Mouse (Mus musculus): ENCODE measurements around the gene Sgsm1. TPM values are rescaled to one million over a fixed set of nuclear protein-coding genes. Genes with fewer than 3 reads are reported as not detected.
A peak's percentile ranks its signal among the peaks of the same experiment; 100 is the strongest.

Sgsm1 gene
- polyA plus RNA-seq, 1 experiment from 2014 or later, result 14.8 TPM

- H3K9ac ChIP-seq, result no peak overlapping the region
- no peaks in the 10 kb centered on the region for H3K9me3 ChIP-seq (ENCODE audit: control insufficient read depth, low read length)
- DNase-seq (ENCODE audit: low spot score) (no peak), ATAC-seq (ENCODE audit: low FRiP score) (no peak)
- no peak overlapping the region for H3K4me2 ChIP-seq (replicated peaks)
- H3K4me3 ChIP-seq (replicated peaks; ENCODE audit: low read length), result no peak overlapping the region
- peaks cover 11% of the 10 kb centered on the region; the same call in 1 of the 2 replicates for H3K4me1 ChIP-seq (replicated peaks; ENCODE audit: control insufficient read depth, insufficient read depth, low read length)
- no peak overlapping the region for H3K27ac ChIP-seq
- no peaks in the 10 kb centered on the region for H3K27me3 ChIP-seq (ENCODE audit: control insufficient read depth, insufficient read depth, low read length)
- H3K36me3 ChIP-seq (replicated peaks; ENCODE audit: control insufficient read depth, insufficient read depth), result no peaks in the 10 kb centered on the region
- WGBS, result 82% methylated on average over 5 of the region's 5 CpGs
Measured at GRCm38 (mm10) chr5:113230196-113230595, 80.4 kb downstream of the Sgsm1 start.

GRCm38 (mm10) chr5:113226632-113227102 lies 83.9 kb downstream of the Sgsm1 start, which contains the start of gene Tmem211:
Gene Tmem211 (plus strand): TSS chr5:113226909.
- Histone ChIP-seq H3K9me3 (ENCODE audit: control insufficient read depth, low read length) (no peaks in the 10 kb centered on the region), H3K4me1 (replicated peaks; ENCODE audit: control insufficient read depth, insufficient read depth, low read length) (peaks cover 11% of the 10 kb centered on the region; the same call in 1 of the 2 replicates), H3K27ac (peak within 1 kb of the TSS; percentile 51), H3K36me3 (replicated peaks; ENCODE audit: control insufficient read depth, insufficient read depth) (no peaks in the 10 kb centered on the region), H3K4me2 (replicated peaks) (peak within 1 kb of the TSS; percentile 53), H3K27me3 (ENCODE audit: control insufficient read depth, insufficient read depth, low read length) (no peaks in the 10 kb centered on the region), H3K9ac (peak within 1 kb of the TSS; percentile 52), H3K4me3 (replicated peaks; ENCODE audit: low read length) (peak within 1 kb of the TSS; percentile 15; the same call in 1 of the 2 replicates)
- DNase-seq (ENCODE audit: low spot score), result peak; percentile 93
- under 1% methylated on average over 13 of the region's 13 CpGs for WGBS
- peak; percentile 80 for ATAC-seq (ENCODE audit: low FRiP score)

GRCm38 (mm10) chr5:113225686-113226435 lies 84.7 kb downstream of the Sgsm1 start:
- ATAC-seq (ENCODE audit: low FRiP score), result no peak
- Histone ChIP-seq H3K4me2 (replicated peaks) (peak overlapping the region; percentile 53), H3K4me3 (replicated peaks; ENCODE audit: low read length) (peak overlapping the region; percentile 15; the same call in 1 of the 2 replicates), H3K9me3 (ENCODE audit: control insufficient read depth, low read length) (no peaks in the 10 kb centered on the region), H3K27ac (peak overlapping the region; percentile 51), H3K27me3 (ENCODE audit: control insufficient read depth, insufficient read depth, low read length) (no peaks in the 10 kb centered on the region), H3K9ac (peak overlapping the region; percentile 52), H3K4me1 (replicated peaks; ENCODE audit: control insufficient read depth, insufficient read depth, low read length) (peaks cover 11% of the 10 kb centered on the region; the same call in 1 of the 2 replicates), H3K36me3 (replicated peaks; ENCODE audit: control insufficient read depth, insufficient read depth) (no peaks in the 10 kb centered on the region)
- no peak for DNase-seq (ENCODE audit: low spot score)
- 12% methylated on average over 25 of the region's 25 CpGs for WGBS

- ATAC-seq (ENCODE audit: low FRiP score), result no peak
Measured at GRCm38 (mm10) chr5:113225271-113225670, 85.3 kb downstream of the Sgsm1 start.

GRCm38 (mm10) chr5:113223888-113224287 lies 86.7 kb downstream of the Sgsm1 start:
- 61% methylated on average over 4 of the region's 4 CpGs for whole genome bisulfite sequencing
- H3K4me1 ChIP-seq (replicated peaks; ENCODE audit: control insufficient read depth, insufficient read depth, low read length), result peaks cover 11% of the 10 kb centered on the region; the same call in 1 of the 2 replicates
- no peaks in the 10 kb centered on the region for H3K27me3 ChIP-seq (ENCODE audit: control insufficient read depth, insufficient read depth, low read length)
- DNase-seq (ENCODE audit: low spot score) (no peak), ATAC-seq (ENCODE audit: low FRiP score) (no peak)
- no peak overlapping the region for H3K9ac ChIP-seq
- H3K4me3 ChIP-seq (replicated peaks; ENCODE audit: low read length), result no peak overlapping the region
- no peaks in the 10 kb centered on the region for H3K9me3 ChIP-seq (ENCODE audit: control insufficient read depth, low read length)
- H3K4me2 ChIP-seq (replicated peaks), result no peak overlapping the region
- no peak overlapping the region for H3K27ac ChIP-seq
- no peaks in the 10 kb centered on the region for H3K36me3 ChIP-seq (replicated peaks; ENCODE audit: control insufficient read depth, insufficient read depth)

More at GRCm38 (mm10) chr5:113225271-113225670, 85.3 kb downstream of the Sgsm1 start:
- no peaks in the 10 kb centered on the region for H3K27me3 ChIP-seq (ENCODE audit: control insufficient read depth, insufficient read depth, low read length)
- no peaks in the 10 kb centered on the region for H3K36me3 ChIP-seq (replicated peaks; ENCODE audit: control insufficient read depth, insufficient read depth)
- H3K4me2 ChIP-seq (replicated peaks), result peak overlapping the region; percentile 53
- H3K4me1 ChIP-seq (replicated peaks; ENCODE audit: control insufficient read depth, insufficient read depth, low read length), result peaks cover 11% of the 10 kb centered on the region; the same call in 1 of the 2 replicates
- no peak overlapping the region for H3K27ac ChIP-seq
- WGBS, result 11% methylated on average over 10 of the region's 10 CpGs
- H3K9ac ChIP-seq, result no peak overlapping the region
- peak overlapping the region; percentile 15; the same call in 1 of the 2 replicates for H3K4me3 ChIP-seq (replicated peaks; ENCODE audit: low read length)
- peak; percentile 59 for DNase-seq (ENCODE audit: low spot score)
- H3K9me3 ChIP-seq (ENCODE audit: control insufficient read depth, low read length), result no peaks in the 10 kb centered on the region

GRCm38 (mm10) chr5:113221147-113221865 lies 89.3 kb downstream of the Sgsm1 start, which contains the start of gene 2900026A02Rik:
Gene 2900026A02Rik (minus strand): TSS chr5:113221236.
- peak within 1 kb of the TSS; percentile 58 for H3K4me3 ChIP-seq (replicated peaks; ENCODE audit: low read length)
- H3K9me3 ChIP-seq (ENCODE audit: control insufficient read depth, low read length), result no peaks in the 10 kb centered on the region
- H3K4me2 ChIP-seq (replicated peaks), result peak within 1 kb of the TSS; percentile 69
- H3K27me3 ChIP-seq (ENCODE audit: control insufficient read depth, insufficient read depth, low read length), result no peaks in the 10 kb centered on the region
- H3K4me1 ChIP-seq (replicated peaks; ENCODE audit: control insufficient read depth, insufficient read depth, low read length), result peaks cover 10% of the 10 kb centered on the region; the same call in 1 of the 2 replicates
- no peak within 1 kb of the TSS for H3K27ac ChIP-seq
- peak; percentile 81 for DNase-seq (ENCODE audit: low spot score)
- no peaks in the 10 kb centered on the region for H3K36me3 ChIP-seq (replicated peaks; ENCODE audit: control insufficient read depth, insufficient read depth)
- H3K9ac ChIP-seq, result peak within 1 kb of the TSS; percentile 44
- peak; percentile 33; the same call in 1 of the 2 replicates for ATAC-seq (ENCODE audit: low FRiP score)
- WGBS, result 9% methylated on average over 45 of the region's 62 CpGs

- Histone ChIP-seq H3K9me3 (ENCODE audit: control insufficient read depth, low read length) (no peaks in the 10 kb centered on the region), H3K4me3 (replicated peaks; ENCODE audit: low read length) (peak overlapping the region; percentile 58), H3K4me2 (replicated peaks) (peak overlapping the region; percentile 69), H3K27me3 (ENCODE audit: control insufficient read depth, insufficient read depth, low read length) (no peaks in the 10 kb centered on the region), H3K27ac (no peak overlapping the region), H3K4me1 (replicated peaks; ENCODE audit: control insufficient read depth, insufficient read depth, low read length) (0 out of 2 replicates have a peak, but pooled peaks cover 3% of the 10 kb centered on the region), H3K9ac (peak overlapping the region; percentile 44), H3K36me3 (replicated peaks; ENCODE audit: control insufficient read depth, insufficient read depth) (no peaks in the 10 kb centered on the region)
- ATAC-seq (ENCODE audit: low FRiP score) (peak; percentile 31; the same call in 1 of the 2 replicates), DNase-seq (ENCODE audit: low spot score) (no peak)
- 1% methylated on average over 59 of the region's 64 CpGs for WGBS
Measured at GRCm38 (mm10) chr5:113220383-113221146, 90.0 kb downstream of the Sgsm1 start.

- Histone ChIP-seq H3K9ac (no peak overlapping the region), H3K36me3 (replicated peaks; ENCODE audit: control insufficient read depth, insufficient read depth) (no peaks in the 10 kb centered on the region), H3K4me3 (replicated peaks; ENCODE audit: low read length) (no peak overlapping the region), H3K27me3 (ENCODE audit: control insufficient read depth, insufficient read depth, low read length) (no peaks in the 10 kb centered on the region), H3K4me1 (replicated peaks; ENCODE audit: control insufficient read depth, insufficient read depth, low read length) (no peaks in the 10 kb centered on the region), H3K9me3 (ENCODE audit: control insufficient read depth, low read length) (no peaks in the 10 kb centered on the region), H3K27ac (no peak overlapping the region), H3K4me2 (replicated peaks) (no peak overlapping the region)
- ATAC-seq (ENCODE audit: low FRiP score), result no peak
- WGBS, result 56% methylated on average over 7 of the region's 7 CpGs
- no peak for DNase-seq (ENCODE audit: low spot score)
Measured at GRCm38 (mm10) chr5:113219876-113220275, 90.7 kb downstream of the Sgsm1 start.
